Mouse (Mus musculus) mesoderm, embryonic 11.5 days (tissue): Measurements from ENCODE around the gene Magohb.

Experiments used
- DNase-seq: peaks from one replicate; pipeline ENCODE4 v3.0.0-alpha.2; 2012; ENCODE audit warnings: low read depth, low spot score

Magohb gene

DNA sequence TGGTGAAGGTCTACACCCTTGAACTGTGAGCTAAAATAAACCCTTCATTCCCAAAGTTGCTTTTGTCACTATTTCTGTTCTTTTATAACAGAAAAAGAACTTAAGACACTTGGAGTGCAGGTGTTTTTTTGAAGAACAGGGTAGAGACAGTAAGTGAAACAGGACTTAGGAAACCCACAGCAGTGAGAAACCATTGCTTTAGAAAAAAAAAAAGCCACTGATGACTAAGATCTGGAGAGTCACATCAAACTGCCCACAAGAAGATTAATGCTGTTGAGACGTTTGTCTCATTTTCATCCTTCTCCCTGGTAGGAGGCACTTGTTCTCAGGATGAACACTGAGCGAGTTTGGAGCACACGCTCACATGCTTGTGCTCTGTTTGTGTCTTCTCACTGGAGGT lies 31.0 kb downstream of the Magohb start:
- DNase-seq: no peak

DNA sequence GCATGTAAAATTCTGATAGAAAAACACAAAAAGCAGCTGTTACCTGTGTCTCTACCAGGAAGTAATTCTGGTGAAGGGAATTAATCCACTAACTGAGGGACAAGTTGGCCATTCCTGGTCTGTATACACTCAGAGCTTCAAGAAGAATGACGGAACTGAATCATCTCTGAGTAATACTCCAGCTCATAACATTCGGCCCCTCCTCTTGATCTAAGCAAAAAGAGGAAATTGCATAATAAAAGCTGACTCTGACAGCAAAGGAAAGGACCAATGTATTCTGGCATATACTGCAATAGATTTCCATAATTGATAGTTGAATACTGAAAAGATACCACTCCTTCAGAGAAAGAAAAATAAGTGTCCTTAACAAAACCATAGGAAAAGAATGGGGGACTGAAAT lies 45.8 kb downstream of the Magohb start, which contains the start of gene Klra2:
Gene Klra2, minus strand, starts transcription at position 157 of the 400 bp plus-strand sequence.
- no peak for DNase-seq

DNA sequence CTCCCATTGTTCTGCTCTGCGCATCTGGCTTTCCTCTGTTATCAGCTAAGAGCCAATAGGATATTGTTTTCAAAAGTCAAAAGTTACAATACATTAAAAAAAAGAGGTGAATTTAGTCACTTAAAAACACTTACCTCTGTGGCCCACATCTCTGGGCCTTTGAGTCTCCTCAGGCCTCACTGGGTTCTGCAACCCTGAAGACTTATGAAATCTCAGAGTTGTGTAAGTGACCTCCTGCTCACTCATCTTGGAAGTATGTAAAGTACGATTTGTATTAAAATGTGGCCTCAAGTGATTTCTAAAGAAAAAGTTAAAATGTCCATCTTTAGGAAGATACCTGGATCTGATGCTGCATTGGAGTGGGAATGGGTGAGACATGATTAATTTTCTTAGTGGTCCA lies 48.0 kb downstream of the Magohb start:
- DNase-seq: no peak
